Mouse (Mus musculus): Measurements from ENCODE around the gene Madd. TPM values are rescaled to one million over a fixed set of nuclear protein-coding genes. Genes with fewer than 3 reads are reported as not detected.

Gene Madd
- polyA plus RNA-seq, 1 experiment = 107 TPM

- TF ChIP-seq POLR2A (IDR thresholded peaks at IDR 0.05; ENCODE audit: borderline replicate concordance, extremely low read depth, insufficient read depth, insufficient read length, poor library complexity, severe bottlenecking) (no peak), CTCF (IDR thresholded peaks at IDR 0.05; ENCODE audit: borderline replicate concordance, extremely low read depth, insufficient read depth, insufficient read length) (no peak)
- no peak for DNase-seq (ENCODE audit: low read depth)
Observed at GRCm38 (mm10) chr2:91169587-91170322, 13.9 kb downstream of the Madd start.

- TF ChIP-seq POLR2A (IDR thresholded peaks at IDR 0.05; ENCODE audit: borderline replicate concordance, extremely low read depth, insufficient read depth, insufficient read length, poor library complexity, severe bottlenecking) = no peak
- no peak for TF ChIP-seq CTCF (IDR thresholded peaks at IDR 0.05; ENCODE audit: borderline replicate concordance, extremely low read depth, insufficient read depth, insufficient read length)
- DNase-seq (ENCODE audit: low read depth) = no peak
Observed at GRCm38 (mm10) chr2:91167629-91168028, 16.0 kb downstream of the Madd start.

- TF ChIP-seq CTCF (IDR thresholded peaks at IDR 0.05; ENCODE audit: borderline replicate concordance, extremely low read depth, insufficient read depth, insufficient read length) = no peak
- TF ChIP-seq POLR2A (IDR thresholded peaks at IDR 0.05; ENCODE audit: borderline replicate concordance, extremely low read depth, insufficient read depth, insufficient read length, poor library complexity, severe bottlenecking) = no peak
- no peak for DNase-seq (ENCODE audit: low read depth)
Observed at GRCm38 (mm10) chr2:91164991-91165390, 18.6 kb downstream of the Madd start.

- TF ChIP-seq CTCF (IDR thresholded peaks at IDR 0.05; ENCODE audit: borderline replicate concordance, extremely low read depth, insufficient read depth, insufficient read length) = no peak
- TF ChIP-seq POLR2A (IDR thresholded peaks at IDR 0.05; ENCODE audit: borderline replicate concordance, extremely low read depth, insufficient read depth, insufficient read length, poor library complexity, severe bottlenecking) = no peak
- no peak for DNase-seq (ENCODE audit: low read depth)
Observed at GRCm38 (mm10) chr2:91163532-91163931, 20.1 kb downstream of the Madd start.

DNA sequence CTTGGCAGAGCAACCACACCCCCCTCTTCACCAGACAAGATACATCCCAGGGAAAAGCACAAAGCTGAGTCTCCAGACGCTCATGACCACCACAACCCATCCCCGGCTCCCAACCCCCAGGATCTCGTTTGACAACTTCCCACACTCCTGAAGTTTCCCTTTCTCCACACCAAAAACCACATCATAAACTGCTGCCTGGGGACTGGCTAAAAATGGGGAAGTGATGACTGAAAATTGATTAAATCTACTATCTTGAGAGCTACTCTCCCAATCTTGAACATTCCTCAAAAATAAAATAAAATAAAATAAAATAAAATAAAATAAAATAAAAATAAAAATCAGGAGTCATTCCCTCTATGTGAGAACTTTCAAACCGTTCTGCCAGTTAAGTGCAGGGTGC is 20.7 kb downstream of the Madd start:
- TF ChIP-seq CTCF (IDR thresholded peaks at IDR 0.05; ENCODE audit: borderline replicate concordance, extremely low read depth, insufficient read depth, insufficient read length) (no peak), POLR2A (IDR thresholded peaks at IDR 0.05; ENCODE audit: borderline replicate concordance, extremely low read depth, insufficient read depth, insufficient read length, poor library complexity, severe bottlenecking) (no peak)

GRCm38 (mm10) chr2:91160591-91160990 is 23.0 kb downstream of the Madd start:
- no peak for TF ChIP-seq POLR2A (IDR thresholded peaks at IDR 0.05; ENCODE audit: borderline replicate concordance, extremely low read depth, insufficient read depth, insufficient read length, poor library complexity, severe bottlenecking)
- no peak for TF ChIP-seq CTCF (IDR thresholded peaks at IDR 0.05; ENCODE audit: borderline replicate concordance, extremely low read depth, insufficient read depth, insufficient read length)
- DNase-seq (ENCODE audit: low read depth) = no peak

More for the DNA sequence above, 20.7 kb downstream of the Madd start:
- no peak for DNase-seq (ENCODE audit: low read depth)

DNA sequence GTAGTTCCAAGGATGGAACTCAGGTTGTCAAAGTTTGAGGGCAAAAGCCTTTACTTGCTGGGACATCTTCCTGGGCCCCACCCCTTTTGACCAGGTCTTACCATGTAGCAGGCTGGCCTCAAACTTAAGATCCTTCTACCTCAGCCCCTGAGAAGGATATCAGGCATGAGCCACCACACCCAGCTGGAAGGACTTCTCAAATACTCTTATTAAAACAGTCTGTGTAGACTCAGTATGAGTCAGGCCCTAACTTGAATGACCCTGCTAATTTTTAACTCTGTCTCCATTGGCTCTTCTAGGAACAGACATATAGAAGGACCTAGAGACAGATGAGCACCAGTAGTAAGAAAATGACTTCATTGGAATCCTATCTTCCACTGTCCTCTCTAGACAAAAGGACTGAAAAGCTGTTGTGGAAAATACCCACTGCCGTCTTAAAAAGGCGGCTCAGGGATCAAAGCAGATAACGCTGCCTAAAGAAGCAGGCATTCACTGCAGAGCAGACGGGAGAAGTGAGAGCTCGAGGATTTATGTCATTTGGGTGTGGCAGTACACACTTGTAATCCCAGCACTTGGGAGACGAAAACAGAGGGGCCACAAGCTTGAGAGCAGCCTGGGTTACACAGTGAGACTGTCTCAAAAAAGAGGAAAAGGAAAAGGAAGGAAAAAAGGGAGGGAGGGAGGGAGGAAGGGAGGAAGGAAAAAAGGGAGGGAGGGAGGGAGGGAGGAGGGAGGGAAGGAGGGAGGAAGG is 26.5 kb downstream of the Madd start:
- TF ChIP-seq POLR2A (IDR thresholded peaks at IDR 0.05; ENCODE audit: borderline replicate concordance, extremely low read depth, insufficient read depth, insufficient read length, poor library complexity, severe bottlenecking) = no peak
- TF ChIP-seq CTCF (IDR thresholded peaks at IDR 0.05; ENCODE audit: borderline replicate concordance, extremely low read depth, insufficient read depth, insufficient read length) = no peak
- DNase-seq (ENCODE audit: low read depth) = no peak

- no peak for TF ChIP-seq CTCF (IDR thresholded peaks at IDR 0.05; ENCODE audit: borderline replicate concordance, extremely low read depth, insufficient read depth, insufficient read length)
- no peak for TF ChIP-seq POLR2A (IDR thresholded peaks at IDR 0.05; ENCODE audit: borderline replicate concordance, extremely low read depth, insufficient read depth, insufficient read length, poor library complexity, severe bottlenecking)
- no peak for DNase-seq (ENCODE audit: low read depth)
Observed at GRCm38 (mm10) chr2:91154091-91154490, 29.5 kb downstream of the Madd start.

GRCm38 (mm10) chr2:91152885-91153377 is 30.7 kb downstream of the Madd start:
- no peak for DNase-seq (ENCODE audit: low read depth)
- no peak for TF ChIP-seq CTCF (IDR thresholded peaks at IDR 0.05; ENCODE audit: borderline replicate concordance, extremely low read depth, insufficient read depth, insufficient read length)
- no peak for TF ChIP-seq POLR2A (IDR thresholded peaks at IDR 0.05; ENCODE audit: borderline replicate concordance, extremely low read depth, insufficient read depth, insufficient read length, poor library complexity, severe bottlenecking)

DNA sequence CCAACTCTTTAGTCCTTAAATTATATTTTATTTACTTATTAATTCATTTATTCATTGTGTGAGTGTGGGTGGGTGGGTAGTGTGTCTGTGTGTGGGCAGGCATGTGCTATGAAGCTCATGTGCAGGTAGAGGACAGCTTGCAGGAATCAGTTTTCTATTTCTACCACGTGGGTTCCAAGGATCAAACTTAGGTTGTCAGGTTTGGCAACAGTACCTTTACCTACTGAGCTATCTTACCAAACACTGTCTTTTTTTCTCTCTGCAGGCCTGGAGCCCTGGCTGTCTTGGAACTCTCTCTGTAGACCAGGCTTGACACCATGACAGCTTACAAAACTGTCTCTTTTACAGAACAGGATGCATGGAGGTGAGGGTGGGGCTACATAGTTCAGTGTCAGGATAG is 32.3 kb downstream of the Madd start:
- DNase-seq (ENCODE audit: low read depth) = no peak
- TF ChIP-seq CTCF (IDR thresholded peaks at IDR 0.05; ENCODE audit: borderline replicate concordance, extremely low read depth, insufficient read depth, insufficient read length) (no peak), POLR2A (IDR thresholded peaks at IDR 0.05; ENCODE audit: borderline replicate concordance, extremely low read depth, insufficient read depth, insufficient read length, poor library complexity, severe bottlenecking) (no peak)

DNA sequence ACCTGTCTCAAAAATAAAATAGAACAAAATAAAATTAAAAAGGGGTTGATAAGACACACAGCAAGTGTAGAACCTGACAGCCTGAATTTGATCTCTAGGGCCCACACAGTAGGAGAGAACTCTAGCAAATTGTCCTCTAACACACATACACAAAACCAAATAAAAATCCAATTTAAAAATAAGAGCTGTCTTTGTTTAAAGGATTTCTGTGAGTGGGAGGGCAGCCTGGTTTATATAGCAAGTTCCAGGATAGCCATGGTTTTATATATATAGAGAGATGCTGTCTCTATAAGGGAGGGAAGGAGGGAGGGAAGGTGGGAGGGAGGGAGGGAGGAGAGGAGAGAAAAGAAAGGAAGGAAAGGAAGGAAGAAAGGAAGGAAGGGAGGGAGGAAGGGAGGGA is 35.5 kb downstream of the Madd start:
- no peak for DNase-seq (ENCODE audit: low read depth)
- no peak for TF ChIP-seq POLR2A (IDR thresholded peaks at IDR 0.05; ENCODE audit: borderline replicate concordance, extremely low read depth, insufficient read depth, insufficient read length, poor library complexity, severe bottlenecking)
- TF ChIP-seq CTCF (IDR thresholded peaks at IDR 0.05; ENCODE audit: borderline replicate concordance, extremely low read depth, insufficient read depth, insufficient read length) = no peak
